Mouse (Mus musculus) neural tube, embryonic 14.5 days (tissue): Measurements from ENCODE around the gene Zfp526. TPM values are rescaled to one million over a fixed set of nuclear protein-coding genes. Genes with fewer than 3 reads are reported as not detected.

ENCODE experiments used
- ATAC-seq: fragments of 200-750 bp; cut with Nextera tagmentation; 2 replicates; pipeline ENCODE4 v1.8.0; 2017; ENCODE audit warnings: low read depth, mild to moderate bottlenecking, moderate TSS enrichment, moderate library complexity
- H3K27ac ChIP-seq: fragments of 300-500 bp; sonication (generic); 2 replicates; pipeline ENCODE4 v1.5.1; 2014; ENCODE audit warnings: low read depth, mild to moderate bottlenecking, control low read depth, low read length, moderate library complexity, mixed read lengths
- H3K27me3 ChIP-seq: fragments of 300-500 bp; sonication (generic); 2 replicates; pipeline ENCODE4 v1.6.1; 2014; ENCODE audit warnings: low read length; ENCODE audit not compliant: control insufficient read depth, insufficient read depth
- H3K36me3 ChIP-seq: fragments of 300-500 bp; sonication (generic); 2 replicates; pipeline ENCODE4 v1.6.1; 2014; ENCODE audit warnings: low read length, mixed read lengths; ENCODE audit not compliant: control insufficient read depth, insufficient read depth
- H3K4me1 ChIP-seq: fragments of 300-500 bp; sonication (generic); 2 replicates; pipeline ENCODE4 v1.6.1; 2014; ENCODE audit warnings: low read length; ENCODE audit not compliant: control insufficient read depth, insufficient read depth
- H3K4me2 ChIP-seq: fragments of 300-500 bp; sonication (generic); 2 replicates; pipeline ENCODE4 v1.6.1; 2014; ENCODE audit warnings: mild to moderate bottlenecking, low read depth, low read length, control low read depth
- H3K4me3 ChIP-seq: fragments of 300-500 bp; sonication (generic); 2 replicates; pipeline ENCODE4 v1.5.1; 2014; ENCODE audit warnings: low read depth, low read length, control low read depth, mixed read lengths
- H3K9ac ChIP-seq: fragments of 300-500 bp; sonication (generic); replicated peaks from 2 replicates; pipeline ENCODE4 v1.6.1; 2014; ENCODE audit warnings: low read depth, mild to moderate bottlenecking, control low read depth, low read length, mixed read lengths
- H3K9me3 ChIP-seq: fragments of 300-500 bp; sonication (generic); 2 replicates; pipeline ENCODE4 v1.6.1; 2016; ENCODE audit warnings: low read length; ENCODE audit not compliant: control insufficient read depth
- WGBS: fragments of 180-500 bp; shearing (Covaris S2); extraction: QIAGEN DNeasy Blood & Tissue Kit; methylation state at CpG from one replicate; pipeline ENCODE4 v1.1.7; 2014; 5-methylcytosine and 5-hydroxymethylcytosine counted together
- microRNA-seq: library from miRNA; unstranded; fragments of <30 nt; microRNA quantifications from one replicate; pipeline ENCODE4, GENCODE M21; 2016
- polyA plus RNA-seq: library from polyadenylated mRNA; unstranded; fragments of >200 nt; fragmentation: Nextera tagmentation; extraction: Ambion mirVana; gene quantifications from 2 replicates; pipeline ENCODE4 v1.2.1, GENCODE M21; 2014

Gene Zfp526
- polyA plus RNA-seq, 1 experiment from 2014 or later = 2.8 TPM

GRCm38 (mm10) chr7:25274996-25275395, 53.8 kb downstream of the Zfp526 start:
- H3K4me2 ChIP-seq = no peak overlapping the region
- ATAC-seq = no peak
- H3K9ac ChIP-seq = 0 out of 2 replicates have a peak overlapping the region, but pooled peaks have one; percentile 8
- 87% methylated on average over 3 of the region's 3 CpGs for WGBS
- H3K27me3 ChIP-seq = no peaks in the 10 kb centered on the region
- peaks cover 29% of the 10 kb centered on the region for H3K4me1 ChIP-seq
- H3K36me3 ChIP-seq = peaks cover 23% of the 10 kb centered on the region
- H3K9me3 ChIP-seq = no peaks in the 10 kb centered on the region
- H3K27ac ChIP-seq = no peak overlapping the region
- no peak overlapping the region for H3K4me3 ChIP-seq

DNA sequence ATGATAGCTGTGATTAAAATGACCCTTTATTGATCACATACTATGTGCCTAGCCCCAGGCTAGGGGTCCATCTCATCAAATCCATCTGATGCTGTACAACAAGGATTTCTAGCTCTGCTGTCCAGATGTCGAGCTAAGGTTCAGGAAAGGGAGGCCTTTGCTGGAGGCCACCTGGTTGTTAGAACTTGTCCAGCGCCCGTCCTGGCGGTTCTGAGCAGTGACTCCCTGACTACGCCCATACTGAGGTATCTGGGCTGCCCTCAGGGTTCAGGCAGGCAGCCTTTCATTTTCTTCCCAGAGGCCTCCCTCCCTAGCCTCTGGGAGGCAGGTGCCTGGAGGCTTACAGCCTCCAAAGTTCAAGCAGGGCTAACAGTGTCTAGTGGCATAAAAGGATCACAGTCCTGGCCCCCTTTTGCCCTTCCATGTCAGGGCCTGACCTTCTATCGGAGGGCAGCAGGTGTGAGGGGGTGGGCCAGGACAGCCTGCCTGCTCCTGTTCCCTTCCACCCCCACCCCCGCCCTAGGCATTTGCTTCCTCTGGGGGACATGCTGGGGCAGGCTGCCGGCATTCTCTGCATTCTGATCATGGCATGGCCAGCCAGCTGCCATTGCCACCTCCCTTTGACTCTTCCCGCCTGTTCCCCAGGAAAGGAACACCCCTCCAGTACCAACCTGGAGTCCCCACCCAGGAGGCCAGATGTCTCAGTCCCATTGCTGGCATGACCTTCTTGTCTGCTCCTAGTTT, 54.5 kb downstream of the Zfp526 start:
- Histone ChIP-seq H3K27me3 (no peaks in the 10 kb centered on the region), H3K4me2 (no peak overlapping the region; the same call in 1 of the 2 replicates), H3K4me3 (no peak overlapping the region), H3K9me3 (no peaks in the 10 kb centered on the region), H3K4me1 (peaks cover 34% of the 10 kb centered on the region), H3K9ac (peak overlapping the region; percentile 8; the same call in 1 of the 2 replicates), H3K27ac (no peak overlapping the region), H3K36me3 (peaks cover 23% of the 10 kb centered on the region)
- WGBS = 62% methylated on average over 9 of the region's 9 CpGs
- no peak for ATAC-seq

Small RNA genes within 50 kb of the gene (microRNA-seq; reads per million reads assigned to microRNA genes)
- gene Mir7048 = not detected

Other genes with a start within 250 kb of the Zfp526 start
- 319 and 339 TPM in 2 replicates for gene Rabac1, start 248.7 kb upstream of the Zfp526 start, polyA plus RNA-seq
- 414 and 429 TPM in 2 replicates for gene Atp1a3, start 215.5 kb upstream of the Zfp526 start, polyA plus RNA-seq
- 22.2 and 28.1 TPM in 2 replicates for gene Grik5, start 149.1 kb upstream of the Zfp526 start, polyA plus RNA-seq
- gene Zfp574, start 148.9 kb upstream of the Zfp526 start, polyA plus RNA-seq = 24.6 and 27.3 TPM in 2 replicates
- gene Pou2f2, start 41.7 kb upstream of the Zfp526 start, polyA plus RNA-seq = 27.5 and 33.6 TPM in 2 replicates
- 14.9 and 15.3 TPM in 2 replicates for gene Dedd2, start 810 bp upstream of the Zfp526 start, polyA plus RNA-seq
- gene Gsk3a, start 16.4 kb downstream of the Zfp526 start, polyA plus RNA-seq = 21.5 and 25.1 TPM in 2 replicates
- gene Erf, start 29.3 kb downstream of the Zfp526 start, polyA plus RNA-seq = 4.5 and 4.8 TPM in 2 replicates
- gene Cic, start 46.3 kb downstream of the Zfp526 start, polyA plus RNA-seq = 43.3 and 46.6 TPM in 2 replicates
- 561 and 590 TPM in 2 replicates for gene Pafah1b3, start 76.6 kb downstream of the Zfp526 start, polyA plus RNA-seq
- 2.7 and 4.3 TPM in 2 replicates for gene Prr19, start 80.0 kb downstream of the Zfp526 start, polyA plus RNA-seq
- gene Tmem145, start 84.7 kb downstream of the Zfp526 start, polyA plus RNA-seq = 70.6 and 94.9 TPM in 2 replicates
- 22.6 and 22.9 TPM in 2 replicates for gene Megf8, start 95.7 kb downstream of the Zfp526 start, polyA plus RNA-seq
- not detected in 2 replicates for gene Cnfn, start 148.3 kb downstream of the Zfp526 start, polyA plus RNA-seq
- 3.5 and 6.5 TPM in 2 replicates for gene Lipe, start 177.3 kb downstream of the Zfp526 start, polyA plus RNA-seq
- gene Cxcl17, start 191.5 kb downstream of the Zfp526 start, polyA plus RNA-seq = 0.49 and 0.66 TPM in 2 replicates